Mouse (Mus musculus): ENCODE data around the gene Gm3336.

Gene Gm3336

GRCm38 (mm10) chr8:70695318-70696018, 22.9 kb upstream of the Gm3336 start:
- peak; percentile 70 for DNase-seq (ENCODE audit: low spot score)

GRCm38 (mm10) chr8:70696019-70696885, 22.1 kb upstream of the Gm3336 start:
- DNase-seq (ENCODE audit: low spot score): peak; percentile 68

- no peak for DNase-seq (ENCODE audit: low spot score)
Measured at GRCm38 (mm10) chr8:70696946-70697345, 21.4 kb upstream of the Gm3336 start.

- DNase-seq (ENCODE audit: low spot score): no peak
Measured at GRCm38 (mm10) chr8:70697366-70698250, 20.7 kb upstream of the Gm3336 start.

GRCm38 (mm10) chr8:70698310-70699109, 19.8 kb upstream of the Gm3336 start, which contains the start of gene Jund:
TSS of gene Jund (plus strand) at chr8:70698949.
- DNase-seq (ENCODE audit: low spot score): peak; percentile 100

GRCm38 (mm10) chr8:70699116-70699833, 19.1 kb upstream of the Gm3336 start:
- DNase-seq (ENCODE audit: low spot score): no peak

- DNase-seq (ENCODE audit: low spot score): peak; percentile 81
Measured at GRCm38 (mm10) chr8:70699834-70700554, 18.3 kb upstream of the Gm3336 start.

GRCm38 (mm10) chr8:70700555-70700922, 17.8 kb upstream of the Gm3336 start:
- peak; percentile 86 for DNase-seq (ENCODE audit: low spot score)

- DNase-seq (ENCODE audit: low spot score): no peak
Measured at GRCm38 (mm10) chr8:70701048-70701981, 17.0 kb upstream of the Gm3336 start.

- DNase-seq (ENCODE audit: low spot score): no peak
Measured at GRCm38 (mm10) chr8:70701982-70702841, 16.1 kb upstream of the Gm3336 start.

- DNase-seq (ENCODE audit: low spot score): no peak
Measured at GRCm38 (mm10) chr8:70702842-70703182, 15.5 kb upstream of the Gm3336 start.

GRCm38 (mm10) chr8:70703287-70703686, 15.1 kb upstream of the Gm3336 start, which contains the start of gene Iqcn:
TSS of gene Iqcn (plus strand) at chr8:70703457.
- DNase-seq (ENCODE audit: low spot score): no peak

- no peak for DNase-seq (ENCODE audit: low spot score)
Measured at GRCm38 (mm10) chr8:70708281-70708680, 10.1 kb upstream of the Gm3336 start.

- no peak for DNase-seq (ENCODE audit: low spot score)
Measured at GRCm38 (mm10) chr8:70709794-70710193, 8.5 kb upstream of the Gm3336 start.

GRCm38 (mm10) chr8:70710296-70710695, 8.0 kb upstream of the Gm3336 start:
- no peak for DNase-seq (ENCODE audit: low spot score)

GRCm38 (mm10) chr8:70711041-70711440, 7.3 kb upstream of the Gm3336 start:
- DNase-seq (ENCODE audit: low spot score): no peak

- no peak for DNase-seq (ENCODE audit: low spot score)
Measured at GRCm38 (mm10) chr8:70713991-70714390, 4.4 kb upstream of the Gm3336 start.

GRCm38 (mm10) chr8:70715086-70715485, 3.3 kb upstream of the Gm3336 start:
- no peak for DNase-seq (ENCODE audit: low spot score)
